Mouse (Mus musculus) MEL (cell line): ENCODE data around the gene Ucp1. TPM values are rescaled to one million over a fixed set of nuclear protein-coding genes. Genes with fewer than 3 reads are reported as not detected.

Source experiments
- DNase-seq: peaks from one replicate; pipeline ENCODE4 v3.0.0; 2011; ENCODE audit warnings: low read depth, low spot score
- H3K27ac ChIP-seq: 2 replicates; pipeline ENCODE4 v1.5.1; 2012; ENCODE audit warnings: low read depth, mild to moderate bottlenecking, control low read depth, low read length, moderate library complexity; ENCODE audit not compliant: control insufficient read depth
- H3K27me3 ChIP-seq, 2 experiments: fragments of 150-350 bp in 1 of 2; sonication (generic) in 1 of 2; 2 replicates each; pipeline ENCODE4 v1.6.1; 2012; ENCODE audit warnings: low read length in 2 of 2, mild to moderate bottlenecking in 2 of 2, improper control_type of control experiment in 1 of 2, moderate library complexity in 1 of 2; ENCODE audit not compliant: insufficient read depth in 2 of 2, control insufficient read depth in 1 of 2
- H3K36me3 ChIP-seq, 2 experiments: 2 replicates each; pipeline ENCODE4 v1.6.1; 2012 to 2014; ENCODE audit warnings: low read length in 2 of 2, improper control_type of control experiment in 1 of 2, inconsistent platforms in 1 of 2, mild to moderate bottlenecking in 1 of 2; ENCODE audit not compliant: insufficient read depth in 2 of 2, control insufficient read depth in 1 of 2
- H3K4me1 ChIP-seq, 2 experiments: fragments of 150-350 bp in 1 of 2; sonication (generic) in 1 of 2; 2 replicates each; pipeline ENCODE4 v1.6.1; 2012; ENCODE audit warnings: low read length in 2 of 2, improper control_type of control experiment in 1 of 2, mild to moderate bottlenecking in 1 of 2; ENCODE audit not compliant: insufficient read depth in 2 of 2, control insufficient read depth in 1 of 2
- H3K4me3 ChIP-seq, 2 experiments: fragments of 150-350 bp in 1 of 2; sonication (generic) in 1 of 2; 2 replicates each; pipeline ENCODE4 v1.5.1; 2012; ENCODE audit warnings: low read depth in 2 of 2, low read length in 2 of 2, mild to moderate bottlenecking in 2 of 2, moderate library complexity in 2 of 2, control low read depth in 1 of 2, improper control_type of control experiment in 1 of 2; ENCODE audit not compliant: control insufficient read depth in 1 of 2, insufficient read depth in 1 of 2
- H3K79me2 ChIP-seq: 2 replicates; pipeline ENCODE4 v1.6.1; 2012; ENCODE audit warnings: mild to moderate bottlenecking, low read length, moderate library complexity; ENCODE audit not compliant: control insufficient read depth, poor library complexity, insufficient read depth
- H3K9ac ChIP-seq: 2 replicates; pipeline ENCODE4 v1.6.1; 2012; ENCODE audit warnings: low read depth, mild to moderate bottlenecking, control low read depth, low read length, moderate library complexity; ENCODE audit not compliant: control insufficient read depth, poor library complexity, severe bottlenecking
- H3K9me3 ChIP-seq: fragments of 150-350 bp; sonication (generic); replicated peaks from 2 replicates; pipeline ENCODE4 v1.6.1; 2012; ENCODE audit warnings: mild to moderate bottlenecking, low read length, improper control_type of control experiment, moderate library complexity; ENCODE audit not compliant: insufficient read depth
- CHD1 ChIP-seq: IDR thresholded peaks from 2 replicates; pipeline ENCODE4 v1.6.1; 2012; ENCODE audit warnings: low read depth, mild to moderate bottlenecking, inconsistent platforms, low read length, improper control_type of control experiment
- CTCF ChIP-seq, 3 experiments: IDR thresholded peaks in 2 of 3; conservative IDR thresholded peaks in 1 of 3; 2 replicates each; pipeline ENCODE4 v1.5.1; 2011 to 2012; ENCODE audit warnings: low read length in 3 of 3, low read depth in 2 of 3, mild to moderate bottlenecking in 2 of 3, improper control_type of control experiment in 1 of 3, inconsistent platforms in 1 of 3, mixed read lengths in 1 of 3, moderate library complexity in 1 of 3; ENCODE audit not compliant: control insufficient read depth in 1 of 3, insufficient read depth in 1 of 3, poor library complexity in 1 of 3, severe bottlenecking in 1 of 3
- E2F4 ChIP-seq: IDR thresholded peaks from 2 replicates; pipeline ENCODE4 v1.6.1; 2011; ENCODE audit warnings: low read depth, low read length, improper control_type of control experiment, borderline replicate concordance
- ELF1 ChIP-seq: IDR thresholded peaks from 2 replicates; pipeline ENCODE4 v1.6.1; 2014; ENCODE audit warnings: low read depth, mild to moderate bottlenecking, inconsistent platforms, low read length, improper control_type of control experiment, moderate library complexity
- ETS1 ChIP-seq: IDR thresholded peaks from 2 replicates; pipeline ENCODE4 v1.6.1; 2012; ENCODE audit warnings: low read depth, mild to moderate bottlenecking, inconsistent platforms, low read length, improper control_type of control experiment, moderate library complexity
- GATA1 ChIP-seq: IDR thresholded peaks from 2 replicates; pipeline ENCODE4 v1.6.1; 2011; ENCODE audit warnings: low read depth, low read length, improper control_type of control experiment
- MAX ChIP-seq: IDR thresholded peaks from 2 replicates; pipeline ENCODE4 v1.6.1; 2011; ENCODE audit warnings: low read length, improper control_type of control experiment
- MEF2A ChIP-seq: IDR thresholded peaks from 2 replicates; pipeline ENCODE4 v1.6.1; 2014; ENCODE audit warnings: low read depth, mild to moderate bottlenecking, inconsistent platforms, low read length, improper control_type of control experiment; ENCODE audit not compliant: poor library complexity, insufficient replicate concordance, severe bottlenecking; ENCODE audit errors: extremely low read depth
- MXI1 ChIP-seq: IDR thresholded peaks from 2 replicates; pipeline ENCODE4 v1.6.1; 2011; ENCODE audit warnings: mild to moderate bottlenecking, low read depth, low read length, improper control_type of control experiment
- POLR2AphosphoS5 ChIP-seq: IDR thresholded peaks from 2 replicates; pipeline ENCODE4 v1.6.1; 2012; ENCODE audit warnings: low read depth, borderline replicate concordance, mild to moderate bottlenecking, inconsistent platforms, low read length, moderate library complexity, mixed read lengths
- RAD21 ChIP-seq: IDR thresholded peaks from 2 replicates; pipeline ENCODE4 v1.6.1; 2011; ENCODE audit warnings: mild to moderate bottlenecking, low read depth, low read length, improper control_type of control experiment
- RCOR1 ChIP-seq: IDR thresholded peaks from 2 replicates; pipeline ENCODE4 v1.6.1; 2012; ENCODE audit warnings: low read depth, mild to moderate bottlenecking, inconsistent platforms, low read length, improper control_type of control experiment
- USF1 ChIP-seq: IDR thresholded peaks from 2 replicates; pipeline ENCODE4 v1.6.1; 2014; ENCODE audit warnings: low read depth, mild to moderate bottlenecking, inconsistent platforms, low read length, improper control_type of control experiment, moderate library complexity
- USF2 ChIP-seq, 2 experiments: IDR thresholded peaks; 2 replicates each; pipeline ENCODE4 v1.6.1; 2011 to 2012; ENCODE audit warnings: improper control_type of control experiment in 2 of 2, low read length in 2 of 2, borderline replicate concordance in 1 of 2, inconsistent platforms in 1 of 2, low read depth in 1 of 2, mild to moderate bottlenecking in 1 of 2; ENCODE audit not compliant: insufficient read depth in 1 of 2
- ZNF384 ChIP-seq: IDR thresholded peaks from 2 replicates; pipeline ENCODE4 v1.6.1; 2012; ENCODE audit warnings: low read depth, mild to moderate bottlenecking, inconsistent platforms, low read length, improper control_type of control experiment
- polyA plus RNA-seq, 2 experiments: library from polyadenylated mRNA; stranded (reverse) in 1 of 2; unstranded in 1 of 2; fragments of >175 nt in 1 of 2; fragments of >200 nt in 1 of 2; gene quantifications; 2 replicates each; pipeline versions ENCODE4 v1.2.1 to v1.2.4; 2012; ENCODE audit warnings: low replicate concordance in 2 of 2, low read depth in 1 of 2; ENCODE audit not compliant: insufficient read length in 2 of 2, insufficient read depth in 1 of 2, missing spikeins in 1 of 2
- total RNA-seq: library from RNA; depleted of rRNA; stranded (reverse); fragments of 300-350 nt; gene quantifications from 2 replicates; pipeline ENCODE4 v1.2.3, GENCODE M21; 2012

Ucp1 gene
- total and polyA plus RNA-seq, 3 experiments, result not detected

DNA sequence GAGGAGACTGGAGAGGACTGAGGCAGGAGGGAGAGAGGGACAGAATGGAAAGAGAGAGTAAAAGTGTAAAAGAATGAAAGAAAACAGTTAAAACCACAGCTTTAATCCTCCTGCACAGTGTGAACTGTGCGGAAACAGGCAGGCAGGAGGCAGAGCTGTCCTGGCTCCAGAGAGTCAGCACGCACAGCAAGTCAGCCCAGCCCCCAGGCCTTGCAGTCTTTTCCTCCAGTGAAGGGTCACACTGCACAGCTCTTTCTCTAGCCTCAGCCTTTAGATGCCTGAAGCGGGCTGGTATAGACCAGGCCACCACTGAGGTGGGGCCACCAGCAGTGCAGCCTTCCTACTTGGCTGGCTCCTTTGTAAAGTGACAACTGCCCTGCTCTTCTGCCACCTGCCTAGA, 30.4 kb downstream of the Ucp1 start:
- Histone ChIP-seq H3K79me2 (no peaks in the 10 kb centered on the region), H3K27me3 (no peaks in the 10 kb centered on the region), H3K4me3 (no peak overlapping the region), H3K9me3 (no peaks in the 10 kb centered on the region), H3K27ac (no peak overlapping the region), H3K9ac (no peak overlapping the region), H3K4me1 (no peaks in the 10 kb centered on the region), H3K36me3 (peaks cover 0 to 3% of the 10 kb centered on the region in 2 experiments; a peak in 1 of 4 replicates)
- TF ChIP-seq E2F4 (no peak), ELF1 (no peak), GATA1 (no peak), RCOR1 (no peak), MAX (no peak), ETS1 (no peak), CHD1 (no peak), RAD21 (no peak), MXI1 (no peak)
- no peak for DNase-seq

DNA sequence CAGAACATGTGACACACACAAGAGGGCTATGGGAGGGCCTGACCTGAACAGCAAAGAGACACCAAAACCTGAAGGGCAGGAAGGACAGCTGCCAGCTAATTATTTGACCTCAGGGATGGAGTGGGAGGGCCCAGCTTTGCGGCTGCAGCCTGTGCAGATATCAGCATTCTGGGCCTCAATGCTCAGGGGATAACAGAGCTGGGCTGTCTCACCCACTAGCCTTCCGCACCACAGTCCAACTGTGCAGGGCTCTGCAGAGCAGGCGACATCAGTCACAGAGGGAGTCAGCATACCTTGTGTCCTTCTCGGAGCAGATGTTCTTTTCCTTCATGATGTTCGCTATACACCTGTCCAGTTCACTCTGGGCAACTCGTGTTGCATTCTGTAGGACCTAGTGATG, 32.2 kb downstream of the Ucp1 start:
- H3K79me2 ChIP-seq, result no peaks in the 10 kb centered on the region
- DNase-seq, result no peak
- TF ChIP-seq RCOR1 (no peak), USF1 (no peak), RAD21 (no peak), POLR2AphosphoS5 (no peak), CHD1 (no peak), ZNF384 (no peak), USF2 (IDR thresholded peaks at IDR 0.05; ENCODE audit: borderline replicate concordance in 1 of 2, insufficient read depth in 1 of 2, low read depth in 1 of 2, low read length in 2 of 2) (no peak), CTCF (IDR thresholded peaks at IDR 0.05 in 2 of 3, conservative IDR thresholded peaks at IDR 0.05 in 1 of 3; ENCODE audit: control insufficient read depth in 1 of 3, insufficient read depth in 1 of 3, low read depth in 2 of 3, low read length in 3 of 3, poor library complexity in 1 of 3, severe bottlenecking in 1 of 3) (no peak), GATA1 (no peak), MEF2A (no peak), E2F4 (no peak)
- no peak overlapping the region for H3K27ac ChIP-seq
- H3K27me3 ChIP-seq, result no peaks in the 10 kb centered on the region
- no peak overlapping the region for H3K9ac ChIP-seq
- no peak overlapping the region for H3K4me3 ChIP-seq
- no peaks in the 10 kb centered on the region for H3K36me3 ChIP-seq
- no peaks in the 10 kb centered on the region for H3K9me3 ChIP-seq
- no peaks in the 10 kb centered on the region for H3K4me1 ChIP-seq
